Mouse (Mus musculus): ENCODE data around the gene Dsn1. TPM values are rescaled to one million over a fixed set of nuclear protein-coding genes. Genes with fewer than 3 reads are reported as not detected.

Gene Dsn1
- 31.8 and 35.1 TPM in 2 replicates for total RNA-seq (2014; fragmentation: Nextera tagmentation)
- 34.1 and 93.4 TPM in 2 replicates for total RNA-seq (2017)

- ATAC-seq (replicated peaks; ENCODE audit: low FRiP score, low TSS enrichment, poor library complexity, severe bottlenecking): peak; percentile 77
Observed at GRCm38 (mm10) chr2:157006511-157007233, at the start of gene Dsn1. TSS of gene Dsn1 (minus strand) at chr2:157007154.

- no peak for ATAC-seq (replicated peaks; ENCODE audit: low FRiP score, low TSS enrichment, poor library complexity, severe bottlenecking)
Observed at GRCm38 (mm10) chr2:157055721-157056120, 48.8 kb upstream of the Dsn1 start.

GRCm38 (mm10) chr2:157054816-157055215, 47.9 kb upstream of the Dsn1 start:
- no peak for ATAC-seq (replicated peaks; ENCODE audit: low FRiP score, low TSS enrichment, poor library complexity, severe bottlenecking)

- no peak for ATAC-seq (replicated peaks; ENCODE audit: low FRiP score, low TSS enrichment, poor library complexity, severe bottlenecking)
Observed at GRCm38 (mm10) chr2:157054297-157054696, 47.3 kb upstream of the Dsn1 start.

- no peak for ATAC-seq (replicated peaks; ENCODE audit: low FRiP score, low TSS enrichment, poor library complexity, severe bottlenecking)
Observed at GRCm38 (mm10) chr2:157053787-157054186, 46.8 kb upstream of the Dsn1 start.

- ATAC-seq (replicated peaks; ENCODE audit: low FRiP score, low TSS enrichment, poor library complexity, severe bottlenecking): no peak
Observed at GRCm38 (mm10) chr2:157053124-157053523, 46.2 kb upstream of the Dsn1 start.

GRCm38 (mm10) chr2:157052448-157052847, 45.5 kb upstream of the Dsn1 start:
- ATAC-seq (replicated peaks; ENCODE audit: low FRiP score, low TSS enrichment, poor library complexity, severe bottlenecking): no peak

- no peak for ATAC-seq (replicated peaks; ENCODE audit: low FRiP score, low TSS enrichment, poor library complexity, severe bottlenecking)
Observed at GRCm38 (mm10) chr2:157049831-157050243, 42.9 kb upstream of the Dsn1 start.

GRCm38 (mm10) chr2:157048395-157049181, 41.6 kb upstream of the Dsn1 start:
- peak; percentile 60 for ATAC-seq (replicated peaks; ENCODE audit: low FRiP score, low TSS enrichment, poor library complexity, severe bottlenecking)

GRCm38 (mm10) chr2:157046956-157047355, 40.0 kb upstream of the Dsn1 start:
- ATAC-seq (replicated peaks; ENCODE audit: low FRiP score, low TSS enrichment, poor library complexity, severe bottlenecking): no peak

GRCm38 (mm10) chr2:157045932-157046331, 39.0 kb upstream of the Dsn1 start:
- no peak for ATAC-seq (replicated peaks; ENCODE audit: low FRiP score, low TSS enrichment, poor library complexity, severe bottlenecking)

GRCm38 (mm10) chr2:157043987-157044386, 37.0 kb upstream of the Dsn1 start:
- no peak for ATAC-seq (replicated peaks; ENCODE audit: low FRiP score, low TSS enrichment, poor library complexity, severe bottlenecking)

- ATAC-seq (replicated peaks; ENCODE audit: low FRiP score, low TSS enrichment, poor library complexity, severe bottlenecking): no peak
Observed at GRCm38 (mm10) chr2:157043556-157043955, 36.6 kb upstream of the Dsn1 start.

- ATAC-seq (replicated peaks; ENCODE audit: low FRiP score, low TSS enrichment, poor library complexity, severe bottlenecking): no peak
Observed at GRCm38 (mm10) chr2:157041421-157041820, 34.5 kb upstream of the Dsn1 start.

- no peak for ATAC-seq (replicated peaks; ENCODE audit: low FRiP score, low TSS enrichment, poor library complexity, severe bottlenecking)
Observed at GRCm38 (mm10) chr2:157040649-157041046, 33.7 kb upstream of the Dsn1 start.

- no peak for ATAC-seq (replicated peaks; ENCODE audit: low FRiP score, low TSS enrichment, poor library complexity, severe bottlenecking)
Observed at GRCm38 (mm10) chr2:157039900-157040648, 33.1 kb upstream of the Dsn1 start.

GRCm38 (mm10) chr2:157037303-157037702, 30.3 kb upstream of the Dsn1 start:
- 0 out of 2 replicates have a peak, but pooled peaks have one; percentile 14 for ATAC-seq (replicated peaks; ENCODE audit: low FRiP score, low TSS enrichment, poor library complexity, severe bottlenecking)

- ATAC-seq (replicated peaks; ENCODE audit: low FRiP score, low TSS enrichment, poor library complexity, severe bottlenecking): no peak
Observed at GRCm38 (mm10) chr2:157036400-157036799, 29.4 kb upstream of the Dsn1 start.

GRCm38 (mm10) chr2:157035371-157035770, 28.4 kb upstream of the Dsn1 start:
- ATAC-seq (replicated peaks; ENCODE audit: low FRiP score, low TSS enrichment, poor library complexity, severe bottlenecking): no peak

GRCm38 (mm10) chr2:157030804-157031203, 23.9 kb upstream of the Dsn1 start:
- peak; percentile 43 for ATAC-seq (replicated peaks; ENCODE audit: low FRiP score, low TSS enrichment, poor library complexity, severe bottlenecking)

Data from megakaryocyte-erythroid progenitor cell, adult 5-6 weeks (primary cell).